Mouse (Mus musculus) kidney, adult 2 months (tissue): Measurements from ENCODE around the gene Bach2. TPM values are rescaled to one million over a fixed set of nuclear protein-coding genes. Genes with fewer than 3 reads are reported as not detected.

Experiments
- DNase-seq: peaks from one replicate; pipeline ENCODE4 v3.0.0; 2021
- H3K27ac ChIP-seq: fragments of 200-500 bp; 2 replicates; pipeline ENCODE4 v1.5.1; 2012; ENCODE audit warnings: low read depth, low read length, control low read depth, inconsistent platforms; ENCODE audit not compliant: insufficient read depth
- H3K27me3 ChIP-seq: fragments of 200-500 bp; replicated peaks from 2 replicates; pipeline ENCODE4 v1.6.1; 2012; ENCODE audit warnings: mild to moderate bottlenecking, moderate library complexity, low read length, inconsistent platforms; ENCODE audit not compliant: control insufficient read depth, insufficient read depth
- H3K36me3 ChIP-seq: fragments of 200-500 bp; 2 replicates; pipeline ENCODE4 v1.6.1; 2012; ENCODE audit warnings: mild to moderate bottlenecking, moderate library complexity, low read length, inconsistent platforms; ENCODE audit not compliant: control insufficient read depth, insufficient read depth
- H3K4me1 ChIP-seq: fragments of 200-500 bp; 2 replicates; pipeline ENCODE4 v1.6.1; 2011; ENCODE audit warnings: low read length; ENCODE audit not compliant: control insufficient read depth, insufficient read depth
- H3K4me3 ChIP-seq: fragments of 200-500 bp; 2 replicates; pipeline ENCODE4 v1.5.1; 2011; ENCODE audit warnings: mild to moderate bottlenecking, low read depth, low read length, control low read depth; ENCODE audit not compliant: insufficient read depth
- CTCF ChIP-seq: fragments of 200-500 bp; conservative IDR thresholded peaks from 2 replicates; pipeline ENCODE4 v1.5.1; 2011; ENCODE audit warnings: low read depth, mild to moderate bottlenecking, control low read depth, low read length, moderate library complexity, mixed read lengths; ENCODE audit not compliant: insufficient read depth, insufficient read length
- POLR2A ChIP-seq: fragments of 200-500 bp; IDR thresholded peaks from one replicate; pipeline ENCODE4 v1.6.1; 2011; ENCODE audit warnings: low read depth, low read length, control low read depth
- WGBS: fragments of 180-500 bp; shearing (Covaris S2); methylation state at CpG from one replicate; pipeline ENCODE4 v1.1.7; 2018; 5-methylcytosine and 5-hydroxymethylcytosine counted together
- polyA plus RNA-seq: library from polyadenylated mRNA; depleted of rRNA; stranded (reverse); fragments of >200 nt; gene quantifications from 2 replicates; pipeline ENCODE4 v1.2.3, GENCODE M21; 2012

The Bach2 gene
- polyA plus RNA-seq, 1 experiment, result 2.5 TPM

DNA sequence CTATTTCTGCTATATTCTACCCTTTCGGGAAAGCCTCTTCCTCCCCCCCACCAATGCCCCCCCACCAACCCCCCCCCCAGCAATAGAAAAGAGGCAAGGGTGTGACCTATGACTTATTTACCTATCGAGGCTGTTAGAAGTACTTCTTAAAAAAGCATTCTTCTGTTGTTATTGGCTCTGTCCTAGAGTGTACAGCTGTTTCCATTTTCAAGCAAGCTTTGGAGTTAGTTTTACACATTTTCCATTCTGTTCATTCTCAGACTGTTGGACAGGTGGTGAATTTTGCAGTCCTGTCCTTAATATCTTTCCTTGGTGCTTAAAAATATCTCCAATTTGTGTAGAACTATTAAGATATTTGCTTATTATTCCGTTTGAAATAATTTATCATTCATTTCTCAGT, 134.9 kb downstream of the Bach2 start:
- H3K27ac ChIP-seq, result no peak overlapping the region
- no peaks in the 10 kb centered on the region for H3K36me3 ChIP-seq
- WGBS, result 55% methylated on average over 3 of the region's 3 CpGs
- H3K4me1 ChIP-seq, result no peaks in the 10 kb centered on the region
- no peak for TF ChIP-seq POLR2A
- no peak for TF ChIP-seq CTCF
- no peak overlapping the region for H3K4me3 ChIP-seq
- DNase-seq, result no peak
- H3K27me3 ChIP-seq, result no peaks in the 10 kb centered on the region

DNA sequence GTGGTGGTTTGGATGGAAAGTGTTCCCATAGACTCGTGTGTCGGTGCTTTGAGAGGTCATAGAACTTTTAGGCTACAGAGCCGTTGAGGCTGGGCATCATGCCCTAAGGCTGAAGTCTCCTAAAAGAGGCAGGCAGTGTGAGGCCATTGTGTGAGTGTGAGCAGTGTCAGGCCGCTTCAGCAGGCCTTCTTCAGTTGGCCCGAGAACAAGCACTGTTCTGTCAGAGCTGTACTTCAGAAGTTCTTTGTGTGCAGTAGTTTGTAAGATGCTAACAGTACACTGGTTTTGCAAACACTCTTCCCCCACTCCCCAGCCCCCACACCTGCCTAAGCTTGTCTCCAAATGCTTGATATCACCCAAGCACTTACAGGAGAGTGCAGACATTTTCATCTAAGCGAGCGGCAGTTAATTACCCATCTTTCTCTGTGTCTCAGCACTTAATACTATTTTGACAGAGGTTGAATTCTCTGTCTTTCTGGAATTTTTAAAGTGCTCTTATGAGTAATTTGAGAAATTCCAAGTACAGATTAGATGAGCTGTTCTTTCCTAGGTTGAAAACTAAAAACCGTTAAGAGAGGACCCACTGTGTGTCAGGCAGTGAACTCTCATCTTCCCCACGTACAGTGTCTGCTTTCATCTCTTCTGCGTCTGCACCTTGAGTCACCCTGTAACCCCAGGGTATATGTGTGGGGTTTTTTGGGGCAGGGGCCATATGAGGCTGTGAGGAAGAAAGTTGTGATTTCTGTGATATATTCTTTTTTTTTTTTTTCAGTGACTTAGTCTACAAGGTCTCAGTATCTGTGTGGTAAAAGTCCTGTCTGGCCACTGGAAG, 136.4 kb downstream of the Bach2 start:
- Histone ChIP-seq H3K27ac (no peak overlapping the region), H3K4me3 (no peak overlapping the region), H3K4me1 (no peaks in the 10 kb centered on the region), H3K27me3 (no peaks in the 10 kb centered on the region), H3K36me3 (no peaks in the 10 kb centered on the region)
- TF ChIP-seq POLR2A (no peak), CTCF (no peak)
- WGBS, result 84% methylated on average over 10 of the region's 10 CpGs
- DNase-seq, result no peak

DNA sequence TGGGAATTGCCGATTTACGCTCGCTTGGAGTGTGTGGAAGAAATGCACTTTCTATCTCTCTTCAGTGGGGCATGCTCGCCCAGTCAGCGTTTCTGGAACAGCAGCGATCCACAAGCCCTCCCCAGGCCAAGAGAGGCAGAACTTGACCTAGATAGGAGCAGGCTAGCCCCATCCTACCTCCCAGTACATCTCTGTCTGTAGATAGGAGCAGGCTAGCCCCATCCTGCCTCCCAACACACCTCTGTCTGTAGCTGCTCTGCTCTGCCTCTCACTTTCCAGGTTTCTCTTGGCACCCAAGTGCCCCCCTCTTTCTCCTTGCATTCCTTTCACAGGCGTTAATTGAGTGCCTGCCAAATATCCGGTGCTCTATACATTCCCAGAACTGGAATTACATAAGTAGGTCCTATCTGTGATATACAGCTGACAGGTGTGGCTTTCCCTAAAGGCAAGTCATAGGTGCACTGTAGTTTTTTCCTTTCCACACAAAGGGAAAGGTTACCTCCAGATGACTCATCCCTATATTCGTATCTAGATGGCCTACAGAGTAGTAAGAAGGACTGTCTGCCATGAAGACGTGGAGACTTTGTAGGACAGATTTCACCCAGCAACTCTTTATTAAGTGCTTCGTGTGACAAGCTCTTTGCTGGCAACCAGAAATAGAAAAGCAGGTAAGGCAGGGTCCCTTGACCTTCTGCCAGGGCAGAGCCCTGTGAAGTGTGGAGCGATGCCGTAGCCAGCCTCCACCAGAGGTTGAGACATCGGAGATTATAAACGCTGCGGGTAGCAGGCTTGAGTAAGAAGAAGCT, 137.3 kb downstream of the Bach2 start:
- Histone ChIP-seq H3K27me3 (no peaks in the 10 kb centered on the region), H3K4me1 (no peaks in the 10 kb centered on the region), H3K27ac (no peak overlapping the region), H3K4me3 (no peak overlapping the region), H3K36me3 (no peaks in the 10 kb centered on the region)
- no peak for TF ChIP-seq POLR2A
- TF ChIP-seq CTCF, result no peak
- 79% methylated on average over 16 of the region's 16 CpGs for WGBS
- no peak for DNase-seq

DNA sequence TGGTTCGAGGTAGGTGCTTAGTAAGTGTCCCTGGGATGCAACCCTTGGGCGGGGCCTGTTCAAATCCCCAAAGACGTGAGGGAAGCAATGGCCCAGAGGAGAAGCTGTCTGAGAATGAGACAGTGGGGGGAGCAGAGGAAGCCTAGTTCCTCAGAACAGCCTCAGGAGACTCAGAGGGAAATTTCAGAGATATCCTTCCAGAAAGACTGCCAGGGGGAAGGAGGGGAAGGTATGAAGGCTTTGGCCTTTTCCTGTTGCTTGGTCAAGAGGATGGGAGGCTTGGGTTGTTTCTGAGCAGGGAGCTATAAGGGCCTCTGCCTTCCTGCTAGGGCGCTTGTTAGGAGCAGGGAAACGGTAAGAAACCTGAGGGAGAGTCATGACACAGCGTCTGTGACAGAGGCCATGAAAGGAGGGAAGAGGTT, 137.9 kb downstream of the Bach2 start:
- TF ChIP-seq POLR2A (no peak), CTCF (no peak)
- H3K4me3 ChIP-seq, result no peak overlapping the region
- DNase-seq, result no peak
- H3K27me3 ChIP-seq, result no peaks in the 10 kb centered on the region
- no peaks in the 10 kb centered on the region for H3K4me1 ChIP-seq
- H3K36me3 ChIP-seq, result no peaks in the 10 kb centered on the region
- 70% methylated on average over 6 of the region's 6 CpGs for WGBS
- no peak overlapping the region for H3K27ac ChIP-seq

DNA sequence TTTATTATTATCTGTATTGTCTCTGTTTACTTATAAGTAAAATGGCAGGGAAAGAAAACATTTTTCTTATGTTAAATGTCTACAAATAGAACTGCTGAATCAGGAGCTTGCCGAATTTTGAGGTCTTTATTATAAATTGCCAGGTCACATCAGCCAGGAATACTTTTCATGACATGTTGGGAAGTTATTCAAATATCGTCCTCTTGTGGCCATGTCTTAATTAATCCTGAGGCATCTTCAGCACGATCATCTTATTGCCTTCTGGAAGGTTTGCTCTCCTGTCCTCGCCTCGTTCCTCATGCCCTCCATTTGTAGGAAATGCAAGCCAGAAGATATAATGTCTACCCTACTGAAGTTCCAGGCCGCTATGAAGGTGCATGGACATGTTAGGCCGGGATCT, 140.5 kb downstream of the Bach2 start:
- no peak for DNase-seq
- H3K4me3 ChIP-seq, result no peak overlapping the region
- no peaks in the 10 kb centered on the region for H3K36me3 ChIP-seq
- H3K27me3 ChIP-seq, result no peaks in the 10 kb centered on the region
- no peak for TF ChIP-seq CTCF
- TF ChIP-seq POLR2A, result no peak
- H3K27ac ChIP-seq, result no peak overlapping the region
- H3K4me1 ChIP-seq, result no peaks in the 10 kb centered on the region
- WGBS, result 79% methylated on average over 7 of the region's 7 CpGs

DNA sequence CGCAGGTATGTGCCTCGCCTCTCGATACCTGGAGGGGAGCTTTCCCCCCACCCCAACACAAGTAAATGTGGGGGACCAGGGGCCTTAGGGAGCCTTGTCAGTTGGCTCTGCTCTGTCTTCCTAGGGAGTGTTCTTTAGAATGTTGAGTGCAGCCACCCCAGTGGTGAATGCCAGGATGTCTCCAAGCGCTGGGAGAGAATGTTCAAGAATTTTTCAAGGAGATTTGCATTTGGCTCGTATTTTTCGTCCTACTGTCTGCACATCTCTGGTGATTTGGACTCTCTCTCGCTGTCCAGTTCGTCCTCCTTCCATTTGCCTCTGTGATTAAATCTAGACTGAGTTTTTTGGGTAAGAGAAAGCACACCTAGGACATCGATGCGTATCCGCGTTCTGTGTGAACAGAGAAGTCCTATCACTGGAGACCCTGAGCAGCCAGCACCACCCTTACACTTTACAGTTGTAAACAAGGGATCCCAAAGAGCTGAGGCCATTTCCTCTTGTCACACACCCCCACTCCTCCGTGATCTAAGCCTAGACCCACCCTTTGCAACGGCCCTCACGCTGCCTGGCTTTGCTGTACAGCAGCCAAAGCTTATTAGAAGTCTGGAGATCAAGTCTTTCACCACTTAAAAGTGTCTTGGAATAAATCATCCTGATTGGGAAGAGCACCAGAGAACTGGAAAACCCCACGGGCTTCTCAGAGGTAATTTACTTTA, 143.2 kb downstream of the Bach2 start:
- no peaks in the 10 kb centered on the region for H3K36me3 ChIP-seq
- TF ChIP-seq POLR2A (no peak), CTCF (no peak)
- no peaks in the 10 kb centered on the region for H3K27me3 ChIP-seq
- H3K4me3 ChIP-seq, result no peak overlapping the region
- H3K27ac ChIP-seq, result no peak overlapping the region
- 75% methylated on average over 16 of the region's 16 CpGs for WGBS
- no peak for DNase-seq
- H3K4me1 ChIP-seq, result no peaks in the 10 kb centered on the region
